Mouse (Mus musculus) megakaryocyte, embryonic 14.5 days (primary cell): Measurements from ENCODE around the gene Cdk4.

Experiments used
- FLI1 ChIP-seq: IDR thresholded peaks from 2 replicates; pipeline ENCODE4 v1.6.1; 2012; ENCODE audit warnings: low read length, inconsistent platforms, mixed read lengths
- GATA1 ChIP-seq: IDR thresholded peaks from 3 replicates; pipeline ENCODE4 v1.6.1; 2012; ENCODE audit warnings: mixed read lengths, low read length, inconsistent platforms, borderline replicate concordance

GRCm38 (mm10) chr10:127058708-127059107, 4.6 kb upstream of the Cdk4 start:
- TF ChIP-seq GATA1 (no peak), FLI1 (no peak)
